Mouse (Mus musculus) kidney, adult 11 months (tissue): ENCODE data around the gene Stoml1.

Experiments
- DNase-seq: peaks from one replicate; pipeline ENCODE4 v3.0.0; 2022

Gene Stoml1

GRCm38 (mm10) chr9:58305686-58306085 is 52.7 kb downstream of the Stoml1 start:
- DNase-seq: no peak

GRCm38 (mm10) chr9:58308395-58308794 is 55.4 kb downstream of the Stoml1 start:
- no peak for DNase-seq

- DNase-seq: peak; percentile 40
Measured at GRCm38 (mm10) chr9:58310043-58310660, 57.2 kb downstream of the Stoml1 start.

GRCm38 (mm10) chr9:58311191-58311910 is 58.4 kb downstream of the Stoml1 start:
- no peak for DNase-seq
